Mouse (Mus musculus) kidney, adult 10 weeks (tissue): ENCODE data around the gene Tinagl1. TPM values are rescaled to one million over a fixed set of nuclear protein-coding genes. Genes with fewer than 3 reads are reported as not detected.

Experiments
- polyA plus RNA-seq: library from polyadenylated mRNA; stranded (reverse); fragments of 350-450 nt; fragmentation: Illumina TruSeq; extraction: RNeasy Lipid Tissue Mini Kit (QIAGEN cat#74804); gene quantifications from one replicate; pipeline ENCODE4 v1.2.3, GENCODE M21; 2014; ENCODE audit warnings: low read depth, low replicate concordance

Tinagl1 gene
- polyA plus RNA-seq = 5.8 TPM

GRCm38 (mm10) chr4:130175072-130175711 is at the start of gene Tinagl1:
Gene Tinagl1, minus strand, starts transcription at chr4:130175122.

DNA sequence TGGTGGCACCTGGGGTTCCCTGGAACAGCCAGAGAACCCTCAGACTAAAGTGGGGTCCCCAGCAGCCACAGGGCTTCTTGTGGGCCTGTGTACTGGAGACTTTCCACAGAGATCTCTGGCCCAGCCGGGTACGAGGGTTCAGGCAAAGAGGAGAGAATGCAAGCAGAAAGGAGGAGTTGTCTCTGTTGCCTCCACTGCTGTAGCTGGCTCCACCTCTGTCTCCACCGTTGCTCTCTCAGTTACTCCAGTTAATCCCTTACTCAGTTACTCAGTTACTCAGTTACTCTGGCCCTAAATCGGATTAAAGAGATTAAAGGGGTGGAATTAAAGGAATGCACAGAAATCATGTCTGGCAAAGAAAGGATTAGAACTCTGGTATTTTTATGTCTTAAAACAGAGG is 47.3 kb upstream of the Tinagl1 start, which contains the start of gene Gm853:
Gene Gm853 (minus strand): TSS at position 223 of the 400 bp plus-strand sequence.

DNA sequence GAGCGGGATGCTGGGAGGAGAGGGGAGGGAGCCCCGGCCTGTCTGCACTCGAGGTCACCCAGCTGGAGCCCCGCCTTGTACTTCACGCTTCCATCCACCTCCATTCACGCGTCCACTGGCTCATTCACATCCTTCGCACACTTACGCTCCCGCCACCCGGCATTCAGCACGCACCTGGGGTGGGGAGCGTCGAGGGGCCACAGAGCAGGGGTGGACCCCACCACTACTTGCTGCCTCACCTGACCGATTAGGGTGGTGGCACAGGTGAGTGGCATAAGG is 35.8 kb downstream of the Tinagl1 start, which contains the start of gene Hcrtr1:
Gene Hcrtr1 (minus strand): TSS at position 146 of the 279 bp plus-strand sequence.

Other genes starting within 250 kb of the Tinagl1 start
- gene Spocd1, start 245.9 kb downstream of the Tinagl1 start, polyA plus RNA-seq = not detected
- not detected for gene Adgrb2, start 190.3 kb downstream of the Tinagl1 start, polyA plus RNA-seq
- 0.69 TPM for gene Col16a1, start 127.3 kb downstream of the Tinagl1 start, polyA plus RNA-seq
- gene Pef1, start 72.6 kb downstream of the Tinagl1 start, polyA plus RNA-seq = 4.3 TPM
- not detected for gene Hcrtr1, start 35.8 kb downstream of the Tinagl1 start, polyA plus RNA-seq
- gene Gm853, start 47.3 kb upstream of the Tinagl1 start, polyA plus RNA-seq = 15.9 TPM
- 0.85 TPM for gene Serinc2, start 104.1 kb upstream of the Tinagl1 start, polyA plus RNA-seq
- 31.2 TPM for gene Fabp3, start 133.5 kb upstream of the Tinagl1 start, polyA plus RNA-seq
- gene Gm10570, start 133.6 kb upstream of the Tinagl1 start, polyA plus RNA-seq = not detected
- 32.7 TPM for gene Zcchc17, start 184.8 kb upstream of the Tinagl1 start, polyA plus RNA-seq
- gene Snrnp40, start 185.0 kb upstream of the Tinagl1 start, polyA plus RNA-seq = 9.0 TPM